Mouse (Mus musculus) neural tube, embryonic 11.5 days (tissue): ENCODE measurements around the gene Amh. TPM values are rescaled to one million over a fixed set of nuclear protein-coding genes. Genes with fewer than 3 reads are reported as not detected.
A peak's percentile ranks its signal among the peaks of the same experiment; 100 is the strongest.

ENCODE experiments used
- ATAC-seq: fragments of 200-750 bp; cut with Nextera tagmentation; 2 replicates; pipeline ENCODE4 v1.8.0; 2017; ENCODE audit warnings: moderate number of reproducible peaks, mild to moderate bottlenecking, moderate TSS enrichment, moderate library complexity; ENCODE audit not compliant: insufficient read depth, low FRiP score, low TSS enrichment
- DNase-seq: peaks from one replicate; pipeline ENCODE4 v3.0.0-alpha.2; 2015; ENCODE audit warnings: low spot score
- H3K27ac ChIP-seq: fragments of 300-500 bp; sonication (generic); 2 replicates; pipeline ENCODE4 v1.5.1; 2014; ENCODE audit warnings: low read depth, mild to moderate bottlenecking, low read length
- H3K27me3 ChIP-seq: fragments of 300-500 bp; sonication (generic); 2 replicates; pipeline ENCODE4 v1.6.1; 2014; ENCODE audit warnings: mild to moderate bottlenecking, low read length, mixed read lengths; ENCODE audit not compliant: control insufficient read depth, insufficient read depth
- H3K36me3 ChIP-seq: fragments of 300-500 bp; sonication (generic); 2 replicates; pipeline ENCODE4 v1.6.1; 2014; ENCODE audit warnings: mild to moderate bottlenecking, low read length, moderate library complexity, mixed read lengths; ENCODE audit not compliant: control insufficient read depth, insufficient read depth
- H3K4me1 ChIP-seq: fragments of 300-500 bp; sonication (generic); 2 replicates; pipeline ENCODE4 v1.6.1; 2014; ENCODE audit warnings: low read length, mixed read lengths; ENCODE audit not compliant: control insufficient read depth, insufficient read depth
- H3K4me2 ChIP-seq: fragments of 300-500 bp; sonication (generic); 2 replicates; pipeline ENCODE4 v1.6.1; 2014; ENCODE audit warnings: low read depth, mild to moderate bottlenecking, moderate library complexity
- H3K4me3 ChIP-seq: fragments of 300-500 bp; sonication (generic); 2 replicates; pipeline ENCODE4 v1.5.1; 2014; ENCODE audit warnings: low read depth, low read length
- H3K9ac ChIP-seq: fragments of 300-500 bp; sonication (generic); 2 replicates; pipeline ENCODE4 v1.6.1; 2014; ENCODE audit warnings: mild to moderate bottlenecking, low read length
- H3K9me3 ChIP-seq: fragments of 300-500 bp; sonication (generic); 2 replicates; pipeline ENCODE4 v1.6.1; 2016; ENCODE audit warnings: low read length; ENCODE audit not compliant: control insufficient read depth
- WGBS: fragments of 180-500 bp; shearing (Covaris S2); extraction: QIAGEN DNeasy Blood & Tissue Kit; methylation state at CpG from one replicate; pipeline ENCODE4 v1.1.7; 2014; 5-methylcytosine and 5-hydroxymethylcytosine counted together
- polyA plus RNA-seq: library from polyadenylated mRNA; unstranded; fragments of >200 nt; fragmentation: Nextera tagmentation; extraction: Ambion mirVana; gene quantifications from 2 replicates; pipeline ENCODE4 v1.2.1, GENCODE M21; 2014

Gene Amh
- polyA plus RNA-seq, 1 experiment from 2014 or later: not detected

DNA sequence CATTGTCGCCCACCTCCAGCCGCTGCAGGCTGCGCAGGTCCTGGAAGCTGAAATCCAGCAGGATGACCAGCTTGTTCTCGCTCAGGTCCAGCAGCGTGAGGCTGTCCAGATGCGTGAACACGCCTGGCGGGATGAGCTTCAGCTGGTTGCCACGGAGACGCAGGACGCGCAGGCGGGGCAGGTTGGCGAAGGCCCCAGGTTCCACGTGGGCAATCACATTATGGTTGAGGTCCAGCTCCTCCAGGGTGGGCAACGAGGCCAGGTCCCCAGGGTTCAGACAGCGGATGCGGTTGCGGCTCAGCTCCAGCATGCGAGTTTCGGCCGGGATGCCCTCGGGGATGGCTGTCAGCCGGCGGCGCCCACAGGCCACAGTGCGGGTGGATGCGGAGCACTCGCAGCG is 30.6 kb downstream of the Amh start:
- H3K4me1 ChIP-seq: peaks cover 7% of the 10 kb centered on the region; the same call in 1 of the 2 replicates
- no peak overlapping the region for H3K27ac ChIP-seq
- ATAC-seq: no peak
- WGBS: 53% methylated on average over 30 of the region's 30 CpGs
- peaks cover 29% of the 10 kb centered on the region for H3K27me3 ChIP-seq
- no peak overlapping the region for H3K9ac ChIP-seq
- no peaks in the 10 kb centered on the region for H3K36me3 ChIP-seq
- DNase-seq: no peak
- H3K9me3 ChIP-seq: no peaks in the 10 kb centered on the region
- H3K4me3 ChIP-seq: 0 out of 2 replicates have a peak overlapping the region, but pooled peaks have one; percentile 3
- H3K4me2 ChIP-seq: no peak overlapping the region

DNA sequence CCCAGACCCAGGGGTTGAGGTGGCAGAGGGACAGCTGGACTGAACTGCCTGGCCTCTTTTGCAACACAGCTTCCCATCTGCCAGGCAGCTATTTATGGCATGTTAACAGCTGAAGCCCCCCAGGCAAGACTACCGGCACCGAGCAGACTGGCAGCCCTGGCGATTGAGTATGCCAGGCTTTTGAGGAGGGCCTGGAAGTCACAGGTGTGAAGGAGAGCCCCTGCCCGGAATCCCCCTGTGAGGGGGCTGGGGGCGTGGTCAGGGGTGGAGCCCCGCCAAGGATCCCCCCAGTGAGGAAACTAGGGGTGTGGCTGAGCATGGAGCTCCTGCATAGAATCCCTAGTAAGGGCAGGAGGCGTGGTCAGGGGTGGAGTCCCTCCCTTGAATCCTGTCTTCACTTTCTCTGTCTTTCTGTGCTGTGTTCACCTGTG is 31.9 kb downstream of the Amh start:
- H3K36me3 ChIP-seq: no peaks in the 10 kb centered on the region
- no peak overlapping the region for H3K4me2 ChIP-seq
- H3K4me3 ChIP-seq: no peak overlapping the region
- no peak overlapping the region for H3K9ac ChIP-seq
- no peak overlapping the region for H3K27ac ChIP-seq
- WGBS: 48% methylated on average over 7 of the region's 7 CpGs
- DNase-seq (no peak), ATAC-seq (no peak)
- H3K27me3 ChIP-seq: peaks cover 29% of the 10 kb centered on the region
- H3K4me1 ChIP-seq: no peaks in the 10 kb centered on the region
- no peaks in the 10 kb centered on the region for H3K9me3 ChIP-seq

DNA sequence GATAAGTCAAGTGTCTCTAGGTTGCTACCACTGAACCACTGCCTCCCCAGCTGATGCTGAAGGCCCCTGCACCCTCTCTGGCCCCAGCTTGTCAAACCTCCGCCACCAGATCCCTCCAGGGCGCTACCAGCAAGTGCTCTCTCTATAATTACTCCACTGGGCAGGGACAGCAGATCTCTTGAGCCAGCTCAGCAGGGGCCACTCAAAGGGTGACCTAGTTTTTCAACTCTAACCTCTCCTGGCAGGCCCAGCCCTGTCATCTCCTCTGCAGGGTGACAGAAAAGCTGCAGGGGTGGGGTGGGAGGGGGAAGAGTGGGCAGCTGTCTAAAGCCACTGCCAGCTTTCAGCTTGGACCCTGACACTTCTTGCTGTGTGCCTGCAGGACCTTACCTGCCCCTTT is 32.8 kb downstream of the Amh start:
- ATAC-seq (no peak), DNase-seq (no peak)
- H3K9ac ChIP-seq: no peak overlapping the region
- H3K27me3 ChIP-seq: peaks cover 37% of the 10 kb centered on the region
- H3K9me3 ChIP-seq: no peaks in the 10 kb centered on the region
- no peak overlapping the region for H3K27ac ChIP-seq
- no peak overlapping the region for H3K4me3 ChIP-seq
- no peak overlapping the region for H3K4me2 ChIP-seq
- WGBS: 14% methylated on average over 2 of the region's 2 CpGs
- H3K4me1 ChIP-seq: no peaks in the 10 kb centered on the region
- no peaks in the 10 kb centered on the region for H3K36me3 ChIP-seq

DNA sequence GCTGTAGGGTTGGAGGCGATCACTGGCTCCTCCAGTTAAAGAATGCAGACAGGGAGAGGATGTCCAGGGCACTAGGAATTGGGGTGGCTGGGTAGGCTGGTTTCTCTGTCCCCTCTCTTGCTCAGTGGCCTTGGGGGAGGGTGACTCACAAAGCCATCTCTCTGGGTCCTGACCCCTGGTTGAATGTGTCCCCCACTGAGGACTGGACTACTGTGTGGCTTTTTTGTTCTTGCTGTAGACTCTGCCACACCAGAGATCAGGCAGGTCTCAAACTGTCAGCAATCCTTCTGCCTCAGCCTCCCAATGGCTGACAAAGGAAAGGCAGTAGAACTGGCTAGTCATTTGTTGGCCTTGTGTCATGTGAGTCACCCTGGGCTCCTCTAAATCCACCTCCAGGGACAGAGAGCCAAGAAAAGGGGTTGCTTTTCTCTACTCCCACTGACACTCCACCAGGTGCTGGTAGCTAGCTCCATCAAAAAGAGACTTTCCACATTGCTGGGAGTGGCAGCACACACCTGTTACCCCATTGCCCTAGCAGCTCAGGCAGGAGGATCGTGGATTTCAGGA is 33.4 kb downstream of the Amh start:
- H3K36me3 ChIP-seq: no peaks in the 10 kb centered on the region
- ATAC-seq (no peak), DNase-seq (no peak)
- H3K4me1 ChIP-seq: no peaks in the 10 kb centered on the region
- H3K4me3 ChIP-seq: no peak overlapping the region
- H3K9me3 ChIP-seq: no peaks in the 10 kb centered on the region
- no peak overlapping the region for H3K9ac ChIP-seq
- 64% methylated on average over 2 of the region's 2 CpGs for WGBS
- H3K27ac ChIP-seq: no peak overlapping the region
- no peak overlapping the region for H3K4me2 ChIP-seq
- H3K27me3 ChIP-seq: peaks cover 42% of the 10 kb centered on the region

DNA sequence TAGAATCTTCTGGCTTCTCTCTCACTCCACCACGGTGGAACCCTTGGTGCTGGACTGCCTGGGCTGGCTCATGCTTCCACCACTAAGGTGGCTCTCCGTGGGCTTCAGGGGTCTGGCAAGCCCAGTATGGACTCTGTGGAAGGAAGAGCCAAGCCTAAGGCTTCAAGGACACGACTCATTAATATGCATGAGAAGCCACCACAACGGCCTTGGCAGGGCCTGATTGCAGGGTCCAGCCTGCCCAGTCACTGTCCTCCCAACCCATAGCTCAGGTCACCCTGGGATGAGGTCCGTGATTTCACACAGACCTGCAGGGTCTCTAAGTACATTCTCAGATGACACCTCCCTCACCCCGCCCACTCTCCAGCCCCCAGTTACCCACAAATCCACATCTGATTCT is 34.8 kb downstream of the Amh start:
- Histone ChIP-seq H3K27me3 (peaks cover 42% of the 10 kb centered on the region), H3K27ac (no peak overlapping the region), H3K36me3 (no peaks in the 10 kb centered on the region), H3K9me3 (no peaks in the 10 kb centered on the region), H3K4me2 (no peak overlapping the region), H3K9ac (no peak overlapping the region; the same call in 1 of the 2 replicates), H3K4me3 (no peak overlapping the region), H3K4me1 (no peaks in the 10 kb centered on the region; the same call in 1 of the 2 replicates)
- DNase-seq (no peak), ATAC-seq (no peak)
- WGBS: 56% methylated on average over 6 of the region's 6 CpGs

DNA sequence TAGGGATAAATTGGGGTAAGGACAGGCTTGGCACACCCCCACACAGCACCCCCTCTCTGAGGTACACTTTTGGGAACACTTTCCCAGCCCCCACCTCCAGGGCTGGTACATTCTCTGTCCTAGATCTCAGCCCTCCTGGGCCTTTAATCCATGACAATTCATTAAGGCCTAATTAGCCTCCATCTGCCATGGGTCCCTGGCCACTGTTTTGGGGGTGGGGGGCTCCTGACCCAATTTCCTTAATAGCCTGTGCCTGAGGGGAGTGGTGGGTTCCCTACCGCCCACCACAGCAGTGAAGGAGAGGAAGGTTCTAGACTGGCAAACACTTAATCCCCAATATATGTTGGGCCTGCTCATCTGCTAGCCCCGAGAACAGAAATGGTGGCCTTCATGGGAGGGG is 36.6 kb downstream of the Amh start:
- H3K27ac ChIP-seq: no peak overlapping the region
- H3K9ac ChIP-seq: no peak overlapping the region
- H3K4me3 ChIP-seq: no peak overlapping the region
- ATAC-seq (no peak), DNase-seq (no peak)
- no peaks in the 10 kb centered on the region for H3K36me3 ChIP-seq
- peaks cover 37% of the 10 kb centered on the region for H3K27me3 ChIP-seq
- WGBS: 82% methylated on average over 2 of the region's 2 CpGs
- no peaks in the 10 kb centered on the region; the same call in 1 of the 2 replicates for H3K4me1 ChIP-seq
- H3K4me2 ChIP-seq: no peak overlapping the region
- H3K9me3 ChIP-seq: no peaks in the 10 kb centered on the region

DNA sequence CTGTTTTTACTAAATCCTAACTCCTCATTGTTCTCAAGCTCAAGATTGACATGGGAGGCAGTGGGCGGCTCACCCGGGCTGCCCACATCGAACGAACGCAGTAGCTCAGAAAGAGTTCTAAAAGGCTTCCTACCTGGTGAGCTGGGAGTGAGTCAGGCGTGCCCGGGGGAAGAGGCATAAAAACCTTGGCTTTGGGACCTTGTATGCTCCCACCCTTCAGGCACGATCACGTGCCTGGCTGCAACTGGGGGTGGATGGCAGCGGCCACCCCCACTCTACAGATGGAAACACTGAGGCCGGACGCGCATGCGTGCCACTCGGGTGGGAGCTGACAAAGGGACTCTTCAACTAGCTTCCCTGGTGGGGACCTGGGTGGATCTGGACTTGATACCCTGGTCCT is 37.3 kb downstream of the Amh start:
- H3K4me3 ChIP-seq: no peak overlapping the region
- H3K9me3 ChIP-seq: no peaks in the 10 kb centered on the region
- H3K4me2 ChIP-seq: no peak overlapping the region
- DNase-seq: no peak
- ATAC-seq: no peak
- H3K27ac ChIP-seq: no peak overlapping the region
- peaks cover 35% of the 10 kb centered on the region for H3K27me3 ChIP-seq
- H3K4me1 ChIP-seq: no peaks in the 10 kb centered on the region; the same call in 1 of the 2 replicates
- WGBS: 83% methylated on average over 15 of the region's 15 CpGs
- H3K9ac ChIP-seq: no peak overlapping the region
- H3K36me3 ChIP-seq: no peaks in the 10 kb centered on the region

DNA sequence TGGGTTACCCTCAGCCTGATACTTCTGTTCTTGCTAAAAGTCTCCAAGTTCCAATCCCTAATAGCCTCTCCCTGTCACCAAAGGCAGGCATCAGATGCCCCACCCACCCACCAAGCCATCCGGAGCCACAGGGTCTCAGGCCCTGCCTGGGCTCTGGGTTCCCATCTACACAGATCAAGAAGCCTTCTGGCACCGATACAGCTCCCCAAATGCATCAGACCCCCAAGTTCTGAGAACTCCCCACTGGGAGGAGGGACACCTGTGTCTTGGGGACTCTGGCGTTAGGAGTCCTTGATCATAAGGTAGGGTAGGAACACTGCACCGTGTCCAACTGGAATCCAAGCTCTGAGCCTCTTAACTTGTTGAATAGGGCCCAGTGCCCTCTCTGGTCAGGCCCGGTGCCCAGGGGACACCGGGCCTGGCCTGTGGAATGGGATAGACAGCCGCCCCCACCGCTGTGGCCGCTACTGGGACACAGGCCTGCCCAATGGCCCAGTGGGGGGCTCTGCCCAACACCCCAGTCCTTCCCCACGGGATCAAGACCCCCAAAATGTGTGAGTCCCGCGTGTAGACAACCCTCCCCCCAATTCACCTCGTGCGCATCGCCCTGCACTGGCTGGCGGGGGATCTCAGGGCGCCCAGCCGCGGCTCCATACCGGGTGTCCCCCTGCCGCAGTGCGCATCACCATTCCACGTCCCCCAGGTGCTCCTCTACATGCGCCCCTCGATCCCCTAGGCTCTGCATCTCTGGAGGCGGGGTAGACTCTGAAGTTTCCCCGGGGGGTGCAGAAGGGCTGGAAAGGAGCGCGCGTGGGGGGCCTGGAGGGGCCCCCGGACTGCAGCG is 38.3 kb downstream of the Amh start:
- no peak for ATAC-seq

More for the DNA sequence above, 38.3 kb downstream of the Amh start:
- H3K4me2 ChIP-seq: peak overlapping the region; percentile 53
- no peaks in the 10 kb centered on the region for H3K36me3 ChIP-seq
- no peaks in the 10 kb centered on the region; the same call in 1 of the 2 replicates for H3K4me1 ChIP-seq
- peak overlapping the region; percentile 36 for H3K4me3 ChIP-seq
- H3K27ac ChIP-seq: no peak overlapping the region
- peaks cover 35% of the 10 kb centered on the region for H3K27me3 ChIP-seq
- DNase-seq: no peak
- WGBS: 8% methylated on average over 32 of the region's 32 CpGs
- no peaks in the 10 kb centered on the region for H3K9me3 ChIP-seq
- H3K9ac ChIP-seq: peak overlapping the region; percentile 43
